Mouse (Mus musculus) G1E-ER4 (cell line): ENCODE measurements around the gene Trappc1. TPM values are rescaled to one million over a fixed set of nuclear protein-coding genes. Genes with fewer than 3 reads are reported as not detected.

Source experiments
- GATA1 ChIP-seq: IDR thresholded peaks from one replicate; pipeline ENCODE4 v1.8.0; 2012; ENCODE audit warnings: low read length, inconsistent platforms
- polyA plus RNA-seq: library from polyadenylated mRNA; stranded (reverse); fragments of >175 nt; gene quantifications from 2 replicates; pipeline ENCODE4 v1.2.3, GENCODE M21; 2012

Gene Trappc1
- polyA plus RNA-seq, result 4.2 and 6.8 TPM in 2 replicates

DNA sequence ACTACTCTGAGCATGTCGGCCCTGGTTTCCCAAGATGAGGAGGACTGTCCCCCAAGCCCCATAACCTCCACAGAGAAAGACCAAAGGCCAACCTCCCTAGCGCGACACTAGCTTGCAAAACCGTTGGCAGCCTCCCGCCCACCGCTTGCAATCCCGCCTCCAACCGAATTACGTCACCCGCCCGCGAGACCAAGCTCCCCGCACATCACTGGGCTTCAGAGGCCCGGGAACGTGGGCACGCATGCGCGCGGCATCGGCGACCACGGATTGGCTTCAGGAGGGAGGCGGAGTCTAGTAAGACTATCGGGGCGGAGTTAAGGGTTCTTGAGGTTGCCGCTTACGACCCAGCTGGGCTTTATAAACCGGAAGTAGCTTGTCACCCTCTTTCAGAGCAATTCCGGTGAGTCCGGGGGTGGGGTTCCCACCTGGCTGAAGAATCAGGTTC, at the start of gene Trappc1, which contains the start of gene Cntrob:
Trappc1 (plus strand) TSS at position 314 of the 445 bp plus-strand sequence.
Cntrob (minus strand) TSS at position 109 of the 445 bp plus-strand sequence.
- TF ChIP-seq GATA1, result no peak

DNA sequence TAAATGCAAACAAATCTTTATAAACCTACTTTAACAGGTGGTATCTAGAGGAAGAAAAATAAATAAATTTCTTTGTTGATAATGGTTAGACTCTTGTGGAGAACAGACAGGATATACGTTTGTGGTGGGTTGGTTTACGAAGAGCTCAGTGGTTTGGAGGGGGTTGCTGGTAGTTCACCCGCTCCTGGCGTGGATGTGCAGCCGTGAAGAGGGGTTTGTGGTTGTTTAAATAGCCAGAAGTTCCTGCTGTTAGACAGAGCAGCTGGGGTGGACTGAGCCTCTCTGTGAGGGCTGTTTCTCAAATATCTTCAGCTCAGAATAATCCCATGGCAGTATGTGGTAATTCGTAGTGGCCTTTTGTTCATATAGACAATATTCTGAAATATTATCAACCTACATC, 48.1 kb upstream of the Trappc1 start:
- TF ChIP-seq GATA1, result no peak

GRCm38 (mm10) chr11:69276081-69276480, 47.7 kb upstream of the Trappc1 start:
- TF ChIP-seq GATA1, result no peak

GRCm38 (mm10) chr11:69277267-69277666, 46.5 kb upstream of the Trappc1 start:
- TF ChIP-seq GATA1, result no peak

- no peak for TF ChIP-seq GATA1
Observed at GRCm38 (mm10) chr11:69291111-69291510, 32.7 kb upstream of the Trappc1 start.

GRCm38 (mm10) chr11:69295286-69295685, 28.5 kb upstream of the Trappc1 start:
- no peak for TF ChIP-seq GATA1

GRCm38 (mm10) chr11:69297799-69298198, 26.0 kb upstream of the Trappc1 start:
- no peak for TF ChIP-seq GATA1

DNA sequence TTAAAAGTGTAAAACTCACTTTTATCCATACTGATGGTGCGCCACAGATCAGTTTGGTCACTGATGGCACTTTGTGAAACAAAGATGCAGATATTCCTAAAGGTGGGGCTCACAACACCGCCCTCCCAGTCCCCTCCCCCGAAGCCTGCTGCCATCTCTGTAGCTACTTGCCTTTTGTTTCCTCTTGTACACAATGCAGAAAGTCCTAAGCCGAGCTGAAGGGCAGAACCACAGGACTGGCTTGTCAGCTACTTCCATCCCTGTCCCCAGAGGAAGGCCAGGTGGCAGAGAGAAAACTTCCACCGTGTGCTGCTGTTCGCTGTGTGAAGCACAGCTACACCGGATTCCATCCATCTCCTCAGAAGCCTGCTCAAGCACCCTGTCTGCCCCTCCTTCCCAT, 25.5 kb upstream of the Trappc1 start:
- TF ChIP-seq GATA1, result no peak

- TF ChIP-seq GATA1, result no peak
Observed at GRCm38 (mm10) chr11:69302817-69303216, 21.0 kb upstream of the Trappc1 start.

- no peak for TF ChIP-seq GATA1
Observed at GRCm38 (mm10) chr11:69305291-69305690, 18.5 kb upstream of the Trappc1 start.

GRCm38 (mm10) chr11:69306039-69306438, 17.7 kb upstream of the Trappc1 start:
- TF ChIP-seq GATA1, result no peak

DNA sequence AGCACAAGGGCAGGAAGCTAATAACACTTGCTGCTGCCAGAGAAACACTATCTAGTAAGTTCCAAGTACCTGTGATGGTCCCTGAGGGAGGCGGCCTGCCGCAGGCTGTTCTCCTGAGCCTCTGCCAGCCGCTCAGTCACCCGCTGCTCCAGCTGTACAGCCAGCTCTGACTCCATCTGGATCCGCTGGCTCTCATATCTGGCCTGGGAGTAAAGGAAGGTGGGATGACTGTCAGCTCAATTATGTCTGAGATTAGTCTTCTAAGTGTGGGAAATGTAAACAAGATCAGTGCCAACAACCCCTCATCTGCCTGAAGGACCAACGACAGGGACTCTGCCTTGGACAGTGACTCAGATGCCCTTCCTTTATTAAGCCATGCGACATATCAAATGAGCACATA, 12.5 kb upstream of the Trappc1 start:
- no peak for TF ChIP-seq GATA1

DNA sequence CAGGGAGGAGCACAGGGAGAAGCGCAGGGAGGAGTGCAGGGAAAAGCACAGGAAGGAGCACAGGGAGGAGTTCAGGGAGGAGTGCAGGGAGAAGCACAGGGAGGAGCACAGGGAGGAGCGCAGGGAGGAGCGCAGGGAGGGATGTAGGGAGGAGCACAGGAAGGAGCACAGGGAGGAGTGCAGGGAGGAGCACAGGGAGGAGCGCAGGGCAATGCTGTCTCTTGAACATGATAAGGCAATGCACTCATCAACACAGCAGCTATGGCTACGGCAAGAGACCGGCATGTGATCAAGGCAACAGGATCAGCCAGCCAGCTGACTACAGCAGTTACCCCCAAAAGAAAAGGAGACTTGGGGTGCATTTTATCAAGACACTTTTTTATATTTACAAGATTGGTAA, 7.4 kb upstream of the Trappc1 start:
- no peak for TF ChIP-seq GATA1

GRCm38 (mm10) chr11:69321580-69321979, 2.2 kb upstream of the Trappc1 start:
- no peak for TF ChIP-seq GATA1

GRCm38 (mm10) chr11:69322010-69322409, 1.8 kb upstream of the Trappc1 start:
- no peak for TF ChIP-seq GATA1

- TF ChIP-seq GATA1, result no peak
Observed at GRCm38 (mm10) chr11:69322693-69323471, 898 bp upstream of the Trappc1 start.

DNA sequence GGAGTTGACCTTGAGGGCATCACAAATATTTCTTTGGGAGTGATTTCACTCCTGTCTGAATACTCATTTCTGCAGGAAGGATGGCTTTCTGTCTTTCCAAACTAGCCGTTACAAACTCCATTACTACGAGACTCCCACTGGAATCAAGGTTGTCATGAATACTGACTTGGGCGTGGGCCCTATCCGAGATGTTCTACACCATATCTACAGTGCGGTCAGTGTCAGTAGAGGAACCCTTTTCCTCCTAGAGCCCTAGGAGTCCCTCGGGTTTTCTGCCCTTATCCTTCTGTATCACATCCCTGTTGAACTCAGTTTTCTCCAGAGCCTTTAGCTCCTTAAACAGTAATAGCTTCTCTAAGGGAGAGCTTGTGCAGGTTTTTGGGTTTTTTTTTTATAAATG, 969 bp downstream of the Trappc1 start:
- TF ChIP-seq GATA1, result no peak
